Mouse (Mus musculus): ENCODE data around the gene Rpl10-ps3.

The Rpl10-ps3 gene

GRCm38 (mm10) chr9:50344868-50345267 is at the start of gene Rpl10-ps3:
Gene Rpl10-ps3, minus strand, starts transcription at chr9:50344968.
- no peak for DNase-seq (ENCODE audit: low spot score in 2 of 2)

- DNase-seq (ENCODE audit: low spot score in 2 of 2), result no peak
These were observed 30.8 kb upstream of the Rpl10-ps3 start for GRCm38 (mm10) chr9:50375598-50375997.

GRCm38 (mm10) chr9:50374666-50375065 is 29.9 kb upstream of the Rpl10-ps3 start:
- DNase-seq (ENCODE audit: low spot score in 2 of 2), result no peak

GRCm38 (mm10) chr9:50368551-50369297 is 24.0 kb upstream of the Rpl10-ps3 start:
- DNase-seq (ENCODE audit: low spot score in 2 of 2), result no peak

- no peak for DNase-seq (ENCODE audit: low spot score in 2 of 2)
These were observed 20.5 kb upstream of the Rpl10-ps3 start for GRCm38 (mm10) chr9:50365059-50365780.

GRCm38 (mm10) chr9:50363962-50364361 is 19.2 kb upstream of the Rpl10-ps3 start:
- no peak for DNase-seq (ENCODE audit: low spot score in 2 of 2)

- no peak for DNase-seq (ENCODE audit: low spot score in 2 of 2)
These were observed 18.5 kb upstream of the Rpl10-ps3 start for GRCm38 (mm10) chr9:50363259-50363658.

- no peak for DNase-seq (ENCODE audit: low spot score in 2 of 2)
These were observed 17.8 kb upstream of the Rpl10-ps3 start for GRCm38 (mm10) chr9:50362556-50362955.

- DNase-seq (ENCODE audit: low spot score in 2 of 2), result no peak
These were observed 15.6 kb upstream of the Rpl10-ps3 start for GRCm38 (mm10) chr9:50360370-50360769.

GRCm38 (mm10) chr9:50357331-50357730 is 12.6 kb upstream of the Rpl10-ps3 start:
- DNase-seq (ENCODE audit: low spot score in 2 of 2), result no peak

GRCm38 (mm10) chr9:50351746-50352145 is 7.0 kb upstream of the Rpl10-ps3 start:
- DNase-seq (ENCODE audit: low spot score in 2 of 2), result no peak

GRCm38 (mm10) chr9:50350571-50350970 is 5.8 kb upstream of the Rpl10-ps3 start:
- DNase-seq (ENCODE audit: low spot score in 2 of 2), result no peak

GRCm38 (mm10) chr9:50349156-50349555 is 4.4 kb upstream of the Rpl10-ps3 start:
- DNase-seq (ENCODE audit: low spot score in 2 of 2), result no peak

GRCm38 (mm10) chr9:50348256-50348655 is 3.5 kb upstream of the Rpl10-ps3 start:
- DNase-seq (ENCODE audit: low spot score in 2 of 2), result no peak

- DNase-seq (ENCODE audit: low spot score in 2 of 2), result no peak
These were observed 9.0 kb downstream of the Rpl10-ps3 start for GRCm38 (mm10) chr9:50335539-50336325.

GRCm38 (mm10) chr9:50333413-50333812 is 11.4 kb downstream of the Rpl10-ps3 start:
- DNase-seq (ENCODE audit: low spot score in 2 of 2), result peak; percentile 12 to 15

- no peak for DNase-seq (ENCODE audit: low spot score in 2 of 2)
These were observed 20.2 kb downstream of the Rpl10-ps3 start for GRCm38 (mm10) chr9:50324355-50325225.

- DNase-seq (ENCODE audit: low spot score in 2 of 2), result no peak
These were observed 24.0 kb downstream of the Rpl10-ps3 start for GRCm38 (mm10) chr9:50320729-50321128.

GRCm38 (mm10) chr9:50319506-50319905 is 25.3 kb downstream of the Rpl10-ps3 start:
- DNase-seq (ENCODE audit: low spot score in 2 of 2), result no peak

GRCm38 (mm10) chr9:50317299-50317698 is 27.5 kb downstream of the Rpl10-ps3 start:
- DNase-seq (ENCODE audit: low spot score in 2 of 2), result no peak

- no peak for DNase-seq (ENCODE audit: low spot score in 2 of 2)
These were observed 29.1 kb downstream of the Rpl10-ps3 start for GRCm38 (mm10) chr9:50315650-50316049.
